Mouse (Mus musculus) heart, embryonic 16.5 days (tissue): ENCODE measurements around the gene Tgm1. TPM values are rescaled to one million over a fixed set of nuclear protein-coding genes. Genes with fewer than 3 reads are reported as not detected.

Experiments used
- ATAC-seq: fragments of 200-750 bp; cut with Nextera tagmentation; replicated peaks from 2 replicates; pipeline ENCODE4 v1.8.0; 2017; ENCODE audit warnings: moderate number of reproducible peaks; ENCODE audit not compliant: insufficient read depth, low FRiP score; ENCODE audit errors: extremely low read depth
- H3K27ac ChIP-seq: fragments of 300-500 bp; sonication (generic); 2 replicates; pipeline ENCODE4 v1.5.1; 2014; ENCODE audit warnings: mild to moderate bottlenecking, low read length, control low read depth, moderate library complexity
- H3K27me3 ChIP-seq: fragments of 300-500 bp; sonication (generic); 2 replicates; pipeline ENCODE4 v1.6.1; 2014; ENCODE audit warnings: low read length, mixed read lengths; ENCODE audit not compliant: control insufficient read depth, insufficient read depth
- H3K36me3 ChIP-seq: fragments of 300-500 bp; sonication (generic); 2 replicates; pipeline ENCODE4 v1.6.1; 2014; ENCODE audit not compliant: control insufficient read depth, insufficient read depth
- H3K4me1 ChIP-seq: fragments of 300-500 bp; sonication (generic); 2 replicates; pipeline ENCODE4 v1.6.1; 2014; ENCODE audit warnings: low read length, mixed read lengths; ENCODE audit not compliant: control insufficient read depth, insufficient read depth
- H3K4me2 ChIP-seq: fragments of 300-500 bp; sonication (generic); 2 replicates; pipeline ENCODE4 v1.6.1; 2014; ENCODE audit warnings: low read depth, mild to moderate bottlenecking, control low read depth, low read length
- H3K4me3 ChIP-seq: fragments of 300-500 bp; sonication (generic); 2 replicates; pipeline ENCODE4 v1.5.1; 2014; ENCODE audit warnings: mild to moderate bottlenecking, control low read depth, low read length
- H3K9ac ChIP-seq: fragments of 300-500 bp; sonication (generic); 2 replicates; pipeline ENCODE4 v1.6.1; 2014; ENCODE audit warnings: low read length, control low read depth
- H3K9me3 ChIP-seq: fragments of 300-500 bp; sonication (generic); replicated peaks from 2 replicates; pipeline ENCODE4 v1.6.1; 2016; ENCODE audit warnings: low read length; ENCODE audit not compliant: control insufficient read depth
- WGBS: fragments of 180-500 bp; shearing (Covaris S2); extraction: QIAGEN DNeasy Blood & Tissue Kit; methylation state at CpG from one replicate; pipeline ENCODE4 v1.1.7; 2014; 5-methylcytosine and 5-hydroxymethylcytosine counted together
- polyA plus RNA-seq: library from polyadenylated mRNA; unstranded; fragments of >200 nt; fragmentation: Nextera tagmentation; extraction: Ambion mirVana; gene quantifications from 2 replicates; pipeline ENCODE4 v1.2.1, GENCODE M21; 2015

Gene Tgm1
- polyA plus RNA-seq, 1 experiment from 2014 or later: 0.45 TPM

DNA sequence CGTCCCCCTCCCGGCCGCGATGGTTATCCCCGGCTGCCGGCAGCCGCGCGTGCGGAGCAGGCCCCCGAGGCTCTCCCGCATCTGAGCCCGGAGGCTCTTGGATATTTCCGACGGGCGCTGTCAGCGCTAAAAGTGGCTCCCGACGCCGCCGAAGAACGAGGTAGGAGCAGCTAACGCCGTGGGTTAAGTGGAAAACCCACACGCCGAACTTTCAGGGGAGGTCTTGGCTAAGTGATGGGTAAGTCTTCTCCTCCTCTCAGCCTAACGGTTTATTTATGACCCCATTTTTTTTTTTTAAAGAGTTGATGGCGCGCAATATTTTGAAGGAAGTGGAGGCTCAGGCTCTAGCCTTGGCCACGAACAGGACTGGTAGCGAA is 32.1 kb upstream of the Tgm1 start:
- H3K4me3 ChIP-seq: peak overlapping the region; percentile 92
- no peaks in the 10 kb centered on the region for H3K9me3 ChIP-seq
- no peaks in the 10 kb centered on the region for H3K27me3 ChIP-seq
- H3K27ac ChIP-seq: 0 out of 2 replicates have a peak overlapping the region, but pooled peaks have one; percentile 26
- peak overlapping the region; percentile 94 for H3K4me2 ChIP-seq
- H3K36me3 ChIP-seq: peaks cover 16% of the 10 kb centered on the region
- peaks cover 22% of the 10 kb centered on the region for H3K4me1 ChIP-seq
- H3K9ac ChIP-seq: peak overlapping the region; percentile 91
- under 1% methylated on average over 31 of the region's 31 CpGs for WGBS
- peak; percentile 37 for ATAC-seq

DNA sequence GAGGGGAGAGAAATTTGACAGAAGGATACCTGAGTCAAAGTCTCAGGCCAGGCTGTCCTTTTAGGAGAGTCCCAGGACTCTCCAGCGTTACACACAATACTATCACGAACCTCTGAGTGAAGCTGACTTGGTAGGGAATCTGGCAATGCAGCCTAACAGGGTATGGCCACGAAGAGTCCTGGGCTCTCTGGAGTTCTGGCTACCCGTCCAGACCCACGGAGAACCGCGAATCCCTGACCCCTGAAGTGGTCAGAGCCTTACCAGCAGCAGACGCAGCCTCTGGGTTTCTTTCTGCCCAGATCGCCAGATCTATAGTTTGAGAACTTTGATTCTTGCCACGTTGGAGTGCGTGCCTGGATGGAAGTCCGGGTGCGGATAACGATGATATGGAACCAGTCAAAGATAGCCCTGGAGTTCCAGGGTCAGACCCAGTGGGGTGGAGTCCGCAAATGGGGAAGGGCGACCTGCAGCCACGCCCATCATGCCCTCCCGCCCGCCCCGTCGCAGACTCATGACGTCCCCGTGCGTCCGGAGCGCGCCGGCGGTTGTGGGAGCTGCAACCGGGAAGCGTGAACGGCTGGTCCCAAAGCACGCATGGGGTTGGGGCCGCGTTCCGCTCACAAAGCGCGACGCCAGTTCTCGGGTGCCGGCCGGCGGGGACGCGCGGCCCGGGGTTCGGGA is 31.6 kb upstream of the Tgm1 start, which contains the start of the genes Dhrs1 and Nop9:
Dhrs1 (minus strand) TSS at position 511 of the 681 bp plus-strand sequence.
Nop9 (plus strand) TSS at position 514 of the 681 bp plus-strand sequence.
- Histone ChIP-seq H3K27ac (peak within 1 kb of the TSS; percentile 66), H3K27me3 (no peaks in the 10 kb centered on the region), H3K4me3 (peak within 1 kb of the TSS; percentile 92), H3K36me3 (peaks cover 15% of the 10 kb centered on the region), H3K9me3 (no peaks in the 10 kb centered on the region), H3K4me2 (peak within 1 kb of the TSS; percentile 94), H3K9ac (peak within 1 kb of the TSS; percentile 91), H3K4me1 (peaks cover 22% of the 10 kb centered on the region)
- WGBS: 1% methylated on average over 38 of the region's 48 CpGs
- ATAC-seq: peak; percentile 88

DNA sequence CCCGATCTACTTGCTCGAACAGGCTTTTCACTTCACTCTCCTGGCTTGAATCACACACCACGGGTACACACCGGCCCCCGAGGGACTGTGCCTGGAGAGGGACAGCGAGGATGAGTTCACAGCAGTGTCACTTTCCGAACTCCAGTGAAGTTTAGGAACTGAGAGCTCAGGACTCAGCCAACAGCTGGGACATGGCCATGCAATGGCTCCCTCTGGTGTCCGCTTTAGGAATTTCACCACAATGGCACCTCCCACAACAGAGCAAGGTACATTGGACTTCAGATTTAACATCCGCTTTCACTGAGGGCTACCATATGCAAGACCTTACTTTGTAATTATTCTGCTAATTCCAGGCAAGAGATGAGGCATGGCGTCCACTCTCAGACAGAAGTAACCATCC is 30.0 kb upstream of the Tgm1 start:
- peaks cover 22% of the 10 kb centered on the region for H3K4me1 ChIP-seq
- H3K4me3 ChIP-seq: no peak overlapping the region
- H3K27ac ChIP-seq: no peak overlapping the region
- peak overlapping the region; percentile 29; the same call in 1 of the 2 replicates for H3K4me2 ChIP-seq
- no peak overlapping the region for H3K9ac ChIP-seq
- H3K36me3 ChIP-seq: peaks cover 23% of the 10 kb centered on the region
- H3K9me3 ChIP-seq: no peaks in the 10 kb centered on the region
- no peaks in the 10 kb centered on the region for H3K27me3 ChIP-seq
- 19% methylated on average over 10 of the region's 10 CpGs for WGBS
- ATAC-seq: peak; percentile 70

DNA sequence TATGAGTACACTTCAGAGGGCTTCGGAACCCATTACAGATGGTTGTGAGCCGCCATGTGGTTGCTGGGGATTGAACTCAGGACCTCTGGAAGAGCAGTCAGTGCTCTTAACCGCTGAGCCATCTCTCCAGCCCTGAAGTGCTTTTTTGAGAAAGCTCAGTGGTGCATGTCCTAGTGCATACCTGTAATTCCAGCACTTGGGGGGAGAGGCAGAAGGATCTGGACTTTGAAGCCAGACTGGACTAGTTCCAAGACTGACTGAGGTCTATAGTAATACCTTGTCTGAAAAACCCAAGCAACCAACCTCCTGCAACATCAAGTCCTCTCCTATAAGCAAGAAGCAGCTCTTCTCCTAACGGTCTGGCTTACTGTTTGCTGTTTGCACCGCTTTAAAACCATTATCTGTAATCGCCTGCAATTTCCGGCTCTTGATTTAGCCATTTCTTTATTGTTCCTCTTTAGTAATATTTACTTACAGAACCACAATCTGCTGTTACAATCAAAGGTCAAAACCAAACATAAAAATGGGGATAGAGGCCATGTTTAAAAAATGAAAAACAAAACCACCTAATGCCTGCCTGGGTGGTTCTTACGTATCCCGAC is 23.5 kb upstream of the Tgm1 start:
- no peak overlapping the region for H3K4me2 ChIP-seq
- no peaks in the 10 kb centered on the region for H3K9me3 ChIP-seq
- no peak for ATAC-seq
- no peak overlapping the region for H3K4me3 ChIP-seq
- H3K27me3 ChIP-seq: no peaks in the 10 kb centered on the region
- H3K4me1 ChIP-seq: no peaks in the 10 kb centered on the region
- H3K36me3 ChIP-seq: peaks cover 26% of the 10 kb centered on the region
- no peak overlapping the region for H3K9ac ChIP-seq
- 89% methylated on average over 9 of the region's 9 CpGs for WGBS
- H3K27ac ChIP-seq: no peak overlapping the region

DNA sequence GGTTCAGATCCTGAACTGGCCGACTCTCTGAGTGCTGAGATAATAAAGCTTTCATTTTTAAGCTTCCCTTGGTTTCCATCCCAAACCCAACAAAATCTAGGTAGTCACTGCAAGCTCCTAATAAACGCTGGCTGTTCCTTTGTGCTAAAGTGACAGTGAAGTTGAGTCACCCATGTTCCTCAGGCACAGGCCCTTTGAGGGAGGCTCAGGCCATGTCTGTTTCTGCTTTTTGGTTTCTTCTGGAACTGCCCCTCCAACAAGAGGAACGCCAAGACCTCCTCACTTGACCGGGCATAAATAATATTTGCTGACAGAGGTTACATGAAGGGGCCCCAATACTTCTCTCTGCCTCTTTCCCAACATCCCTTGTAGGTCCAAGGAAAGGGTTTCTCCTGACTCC is 22.0 kb upstream of the Tgm1 start:
- H3K27me3 ChIP-seq: no peaks in the 10 kb centered on the region
- H3K27ac ChIP-seq: no peak overlapping the region
- no peak overlapping the region for H3K4me2 ChIP-seq
- no peaks in the 10 kb centered on the region for H3K9me3 ChIP-seq
- H3K9ac ChIP-seq: no peak overlapping the region
- no peaks in the 10 kb centered on the region for H3K4me1 ChIP-seq
- WGBS: 68% methylated on average over 4 of the region's 4 CpGs
- ATAC-seq: no peak
- H3K4me3 ChIP-seq: no peak overlapping the region
- peaks cover 26% of the 10 kb centered on the region for H3K36me3 ChIP-seq

DNA sequence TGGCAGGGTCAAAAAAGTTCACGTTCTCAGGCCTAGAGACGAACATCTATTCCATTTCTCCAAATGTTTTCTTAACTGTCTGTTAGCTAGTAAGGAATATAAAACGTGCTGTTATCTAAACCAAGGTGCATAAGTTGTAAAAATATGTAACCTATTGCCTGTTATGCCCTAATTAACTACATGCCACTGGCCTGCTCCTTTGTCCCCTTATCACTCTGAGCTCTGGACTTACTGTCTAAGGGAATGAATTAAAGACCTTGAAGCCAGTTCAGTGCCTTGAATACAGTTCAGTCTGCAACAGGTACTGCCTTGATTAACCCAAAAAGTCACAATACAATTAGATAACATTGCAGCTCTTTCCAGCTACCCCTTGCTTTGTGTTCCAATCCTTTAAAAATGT is 21.6 kb upstream of the Tgm1 start:
- no peak overlapping the region for H3K9ac ChIP-seq
- no peak overlapping the region for H3K4me2 ChIP-seq
- H3K27me3 ChIP-seq: no peaks in the 10 kb centered on the region
- H3K36me3 ChIP-seq: peaks cover 24% of the 10 kb centered on the region
- H3K9me3 ChIP-seq: no peaks in the 10 kb centered on the region
- H3K4me3 ChIP-seq: no peak overlapping the region
- no peak for ATAC-seq
- no peak overlapping the region for H3K27ac ChIP-seq
- WGBS: 48% methylated on average over 3 of the region's 3 CpGs
- H3K4me1 ChIP-seq: no peaks in the 10 kb centered on the region

DNA sequence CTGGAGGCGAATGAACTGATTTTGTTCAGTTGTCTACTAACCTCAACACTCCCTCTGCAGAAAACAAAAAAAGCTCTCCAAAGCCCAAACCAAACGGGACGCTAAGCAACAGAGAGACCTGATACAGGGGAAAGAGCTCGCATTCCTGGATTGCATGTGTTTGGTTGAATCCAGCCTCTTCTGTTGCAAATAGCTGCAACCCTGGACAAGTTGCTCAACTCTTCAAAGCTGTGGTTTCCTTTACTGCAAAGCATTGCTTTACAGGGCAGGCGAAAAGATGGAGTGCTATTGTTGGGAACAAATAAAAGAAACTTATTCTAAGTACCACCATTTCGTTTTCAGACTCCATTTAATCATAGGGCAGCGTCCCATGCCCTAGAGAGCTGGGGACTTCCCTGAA is 21.1 kb upstream of the Tgm1 start:
- ATAC-seq: no peak
- Histone ChIP-seq H3K27ac (no peak overlapping the region), H3K36me3 (peaks cover 20% of the 10 kb centered on the region), H3K4me2 (no peak overlapping the region), H3K9me3 (no peaks in the 10 kb centered on the region), H3K4me3 (no peak overlapping the region), H3K27me3 (0 out of 2 replicates have a peak, but pooled peaks cover 2% of the 10 kb centered on the region), H3K9ac (no peak overlapping the region), H3K4me1 (no peaks in the 10 kb centered on the region)
- 70% methylated on average over 7 of the region's 7 CpGs for WGBS

DNA sequence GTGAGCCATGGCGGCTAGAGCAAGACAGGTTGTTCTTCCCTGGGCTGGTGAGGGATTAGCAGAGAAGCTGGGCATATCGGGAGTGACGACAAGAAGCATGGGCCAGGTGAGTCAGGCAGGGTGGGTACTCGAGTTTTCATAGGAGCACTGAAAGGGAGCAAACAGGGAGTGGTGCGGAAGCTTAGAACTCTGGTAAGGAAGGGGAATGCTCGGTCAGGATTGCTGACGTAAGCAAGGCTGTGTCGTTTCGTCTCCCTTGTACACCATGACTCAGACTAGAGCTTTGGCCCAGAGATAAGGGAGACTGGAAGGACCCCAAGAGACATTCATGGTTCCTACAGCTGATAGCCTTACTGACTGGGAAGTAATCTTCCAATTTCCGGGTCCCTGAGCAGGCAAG is 20.2 kb upstream of the Tgm1 start:
- ATAC-seq: no peak
- no peak overlapping the region for H3K27ac ChIP-seq
- WGBS: 63% methylated on average over 10 of the region's 10 CpGs
- H3K4me2 ChIP-seq: no peak overlapping the region
- no peaks in the 10 kb centered on the region for H3K9me3 ChIP-seq
- H3K27me3 ChIP-seq: 0 out of 2 replicates have a peak, but pooled peaks cover 2% of the 10 kb centered on the region
- H3K4me1 ChIP-seq: no peaks in the 10 kb centered on the region
- H3K9ac ChIP-seq: no peak overlapping the region
- no peak overlapping the region for H3K4me3 ChIP-seq
- H3K36me3 ChIP-seq: peaks cover 10% of the 10 kb centered on the region

DNA sequence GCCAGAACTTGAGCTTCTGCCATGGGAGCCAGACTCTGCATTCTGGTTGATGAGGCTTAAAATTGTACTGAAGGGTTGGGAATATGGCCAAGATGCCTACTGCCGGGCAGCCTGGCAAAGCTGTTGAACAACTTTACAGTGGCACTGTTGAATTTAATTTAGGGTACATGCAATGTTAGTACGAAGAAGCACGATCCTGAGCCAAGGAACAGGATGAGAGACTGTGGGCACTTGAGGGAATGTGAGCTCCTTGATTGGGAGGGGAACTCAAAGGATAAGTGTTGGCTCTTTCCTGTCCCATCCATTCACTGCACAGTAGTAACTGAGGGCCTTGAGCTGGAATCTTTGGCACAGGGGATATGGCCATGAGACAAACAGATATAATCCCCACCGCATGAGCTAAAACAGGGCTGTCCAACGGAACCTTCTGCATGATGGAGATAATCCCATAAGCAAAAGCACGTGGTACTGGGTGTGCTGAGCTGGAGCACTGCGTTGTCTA is 16.9 kb upstream of the Tgm1 start:
- no peaks in the 10 kb centered on the region for H3K36me3 ChIP-seq
- H3K4me3 ChIP-seq: no peak overlapping the region
- no peaks in the 10 kb centered on the region for H3K9me3 ChIP-seq
- no peak for ATAC-seq
- H3K27ac ChIP-seq: no peak overlapping the region
- no peak overlapping the region for H3K4me2 ChIP-seq
- WGBS: 71% methylated on average over 7 of the region's 7 CpGs
- H3K4me1 ChIP-seq: no peaks in the 10 kb centered on the region
- no peak overlapping the region for H3K9ac ChIP-seq
- H3K27me3 ChIP-seq: 0 out of 2 replicates have a peak, but pooled peaks cover 2% of the 10 kb centered on the region
